Mouse (Mus musculus): ENCODE data around the gene Prl2c3.
"Not testable (repeated sequence)": the region's sequence is repeated elsewhere in the genome, so short reads cannot be mapped to it uniquely, and the experiment has no call there.

DNA sequence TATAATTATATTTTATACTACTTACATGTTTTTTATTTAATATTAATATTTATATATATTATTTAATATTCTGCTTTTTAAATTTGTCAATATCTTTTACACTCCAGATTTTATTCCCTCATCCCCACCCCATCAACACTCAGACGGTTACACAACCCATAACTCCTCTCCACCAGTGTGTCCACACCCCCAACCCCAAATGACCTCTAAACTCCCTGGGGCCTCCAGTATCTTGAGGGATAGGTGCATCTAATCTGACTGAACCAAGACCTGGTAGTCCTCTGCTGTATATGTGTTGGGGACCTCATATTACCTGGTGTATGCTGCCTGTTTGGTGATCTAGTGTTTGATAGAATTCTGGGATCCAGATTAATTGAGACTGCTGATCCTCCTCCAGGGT, 44.8 kb upstream of the Prl2c3 start:
- TF ChIP-seq EP300 (optimal IDR thresholded peaks at IDR 0.05); CTCF (IDR thresholded peaks at IDR 0.05; ENCODE audit: low read depth): not testable (repeated sequence)

Data from stomach, postnatal 0 days (tissue).